Mouse (Mus musculus) thymus, adult 2 months (tissue): ENCODE results near the gene Fam214a.

Experiments used
- CTCF ChIP-seq: fragments of 200-500 bp; IDR thresholded peaks from 2 replicates; pipeline ENCODE4 v1.5.1; 2012; ENCODE audit warnings: mild to moderate bottlenecking, control low read depth, low read length, moderate library complexity, borderline replicate concordance; ENCODE audit not compliant: control insufficient read depth, poor library complexity, insufficient read depth; ENCODE audit errors: extremely low read depth
- POLR2A ChIP-seq: fragments of 200-500 bp; IDR thresholded peaks from 2 replicates; pipeline ENCODE4 v1.6.1; 2012; ENCODE audit warnings: mild to moderate bottlenecking, low read length, control low read depth, moderate library complexity; ENCODE audit not compliant: control insufficient read depth, poor library complexity, insufficient read depth; ENCODE audit errors: extremely low read depth

DNA sequence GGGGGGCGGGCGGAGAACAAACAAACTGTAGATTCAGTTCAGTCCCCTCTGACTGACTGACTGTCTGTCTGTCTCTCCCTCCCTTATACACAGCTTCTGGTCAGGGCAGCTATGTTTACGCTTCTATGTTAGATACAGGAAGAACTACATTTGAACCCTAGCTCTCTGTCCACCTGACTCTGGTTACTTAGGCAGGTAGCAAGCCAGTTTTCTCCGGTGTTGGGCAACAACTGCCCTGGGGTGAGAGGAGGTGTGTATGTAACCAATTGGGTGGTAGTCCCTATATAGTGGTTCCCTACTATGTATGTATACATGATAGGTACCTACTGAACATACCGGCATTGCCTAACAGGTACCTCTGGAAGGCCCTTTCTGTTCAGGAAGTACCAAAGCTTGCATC is 20.1 kb downstream of the Fam214a start:
- no peak for TF ChIP-seq CTCF
- no peak for TF ChIP-seq POLR2A
